Mouse (Mus musculus): ENCODE results near the gene Ajm1. TPM values are rescaled to one million over a fixed set of nuclear protein-coding genes. Genes with fewer than 3 reads are reported as not detected.
"Not testable (repeated sequence)": the region's sequence is repeated elsewhere in the genome, so short reads cannot be mapped to it uniquely, and the experiment has no call there.

Ajm1 gene
- polyA plus RNA-seq, 1 experiment from 2014 or later: 18.9 TPM

- no peaks in the 10 kb centered on the region for H3K27me3 ChIP-seq (replicated peaks)
- peak within 1 kb of the TSS; percentile 97 for H3K9ac ChIP-seq (replicated peaks)
- H3K4me2 ChIP-seq: peak within 1 kb of the TSS; percentile 84
- ATAC-seq (ENCODE audit: low FRiP score): peak; percentile 99
- no peaks in the 10 kb centered on the region for H3K9me3 ChIP-seq (replicated peaks)
- peak within 1 kb of the TSS; percentile 87 for H3K4me3 ChIP-seq (replicated peaks)
- H3K27ac ChIP-seq (replicated peaks): peak within 1 kb of the TSS; percentile 87
- peaks cover 30% of the 10 kb centered on the region for H3K4me1 ChIP-seq
- under 1% methylated on average over 61 of the region's 61 CpGs for WGBS
- peaks cover 29% of the 10 kb centered on the region for H3K36me3 ChIP-seq
Measured at GRCm38 (mm10) chr2:25557221-25557963, 24.2 kb downstream of the Ajm1 start, which contains the start of gene Edf1. TSS of gene Edf1 (plus strand) at chr2:25557847.

- peaks cover 30% of the 10 kb centered on the region for H3K4me1 ChIP-seq
- peaks cover 18% of the 10 kb centered on the region for H3K36me3 ChIP-seq
- H3K4me2 ChIP-seq: 0 out of 2 replicates have a peak overlapping the region, but pooled peaks have one; percentile 84
- WGBS: 39% methylated on average over 1 of the region's 1 CpGs
- no peak overlapping the region for H3K4me3 ChIP-seq (replicated peaks)
- H3K9me3 ChIP-seq (replicated peaks): no peaks in the 10 kb centered on the region
- no peak for ATAC-seq (ENCODE audit: low FRiP score)
- no peak overlapping the region for H3K9ac ChIP-seq (replicated peaks)
- H3K27ac ChIP-seq (replicated peaks): no peak overlapping the region
- H3K27me3 ChIP-seq (replicated peaks): no peaks in the 10 kb centered on the region
Measured at GRCm38 (mm10) chr2:25556296-25556695, 25.3 kb downstream of the Ajm1 start.

DNA sequence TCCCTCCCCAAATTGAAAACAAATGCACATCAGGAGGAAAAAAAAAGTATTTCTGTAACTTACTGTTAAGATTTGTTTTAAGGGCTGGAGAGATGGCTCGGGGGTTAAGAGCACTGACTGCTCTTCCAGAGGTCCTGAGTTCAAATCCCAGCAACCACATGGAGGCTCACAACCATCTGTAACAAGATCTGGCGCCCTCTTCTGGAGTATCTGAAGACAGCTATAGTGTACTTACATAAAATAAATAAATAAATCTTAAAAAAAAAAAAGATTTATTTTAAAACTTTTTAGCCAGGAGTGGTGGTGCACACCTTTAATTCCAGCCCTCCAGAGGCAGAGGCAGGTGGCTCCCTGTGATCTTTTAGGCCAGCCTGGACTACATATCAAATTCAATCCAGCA is 26.1 kb downstream of the Ajm1 start:
- WGBS: 57% methylated on average over 2 of the region's 2 CpGs
- not testable (repeated sequence) for H3K4me3 ChIP-seq (replicated peaks); H3K27me3 ChIP-seq (replicated peaks); H3K27ac ChIP-seq (replicated peaks); H3K4me2 ChIP-seq; H3K9me3 ChIP-seq (replicated peaks); H3K36me3 ChIP-seq; H3K9ac ChIP-seq (replicated peaks); ATAC-seq (ENCODE audit: low FRiP score)
- H3K4me1 ChIP-seq: peaks cover 30% of the 10 kb centered on the region

GRCm38 (mm10) chr2:25553171-25553786 is 28.3 kb downstream of the Ajm1 start:
- not testable (repeated sequence) for ATAC-seq (ENCODE audit: low FRiP score); H3K9me3 ChIP-seq (replicated peaks); H3K27ac ChIP-seq (replicated peaks); H3K36me3 ChIP-seq; H3K27me3 ChIP-seq (replicated peaks); H3K4me3 ChIP-seq (replicated peaks); H3K4me2 ChIP-seq; H3K9ac ChIP-seq (replicated peaks)
- peaks cover 13% of the 10 kb centered on the region for H3K4me1 ChIP-seq
- 90% methylated on average over 4 of the region's 4 CpGs for WGBS

- Histone ChIP-seq H3K9me3 (replicated peaks) (no peaks in the 10 kb centered on the region), H3K36me3 (no peaks in the 10 kb centered on the region), H3K27me3 (replicated peaks) (no peaks in the 10 kb centered on the region), H3K4me3 (replicated peaks) (no peak overlapping the region), H3K4me2 (no peak overlapping the region), H3K4me1 (peaks cover 8% of the 10 kb centered on the region), H3K9ac (replicated peaks) (no peak overlapping the region), H3K27ac (replicated peaks) (no peak overlapping the region)
- ATAC-seq (ENCODE audit: low FRiP score): no peak
- 42% methylated on average over 5 of the region's 5 CpGs for whole genome bisulfite sequencing
Measured at GRCm38 (mm10) chr2:25551186-25551585, 30.4 kb downstream of the Ajm1 start.

GRCm38 (mm10) chr2:25549021-25549991 is 32.3 kb downstream of the Ajm1 start:
- no peak overlapping the region for H3K4me2 ChIP-seq
- H3K9ac ChIP-seq (replicated peaks): no peak overlapping the region
- H3K27ac ChIP-seq (replicated peaks): no peak overlapping the region
- ATAC-seq (ENCODE audit: low FRiP score): no peak
- 79% methylated on average over 9 of the region's 9 CpGs for WGBS
- no peaks in the 10 kb centered on the region for H3K27me3 ChIP-seq (replicated peaks)
- no peak overlapping the region for H3K4me3 ChIP-seq (replicated peaks)
- no peaks in the 10 kb centered on the region for H3K9me3 ChIP-seq (replicated peaks)
- peaks cover 16% of the 10 kb centered on the region for H3K4me1 ChIP-seq
- no peaks in the 10 kb centered on the region for H3K36me3 ChIP-seq

- 3% methylated on average over 48 of the region's 48 CpGs for WGBS
- H3K4me1 ChIP-seq: peaks cover 19% of the 10 kb centered on the region
- H3K9me3 ChIP-seq (replicated peaks): no peaks in the 10 kb centered on the region
- no peaks in the 10 kb centered on the region for H3K36me3 ChIP-seq
- H3K27me3 ChIP-seq (replicated peaks): no peaks in the 10 kb centered on the region
- H3K27ac ChIP-seq (replicated peaks): peak within 1 kb of the TSS; percentile 51
- peak within 1 kb of the TSS; percentile 64 for H3K9ac ChIP-seq (replicated peaks)
- peak within 1 kb of the TSS; percentile 65 for H3K4me3 ChIP-seq (replicated peaks)
- peak within 1 kb of the TSS; percentile 82 for H3K4me2 ChIP-seq
- peak; percentile 99 for ATAC-seq (ENCODE audit: low FRiP score)
Measured at GRCm38 (mm10) chr2:25546811-25547491, 34.6 kb downstream of the Ajm1 start, which contains the start of gene Traf2. TSS of gene Traf2 (minus strand) at chr2:25546940.

DNA sequence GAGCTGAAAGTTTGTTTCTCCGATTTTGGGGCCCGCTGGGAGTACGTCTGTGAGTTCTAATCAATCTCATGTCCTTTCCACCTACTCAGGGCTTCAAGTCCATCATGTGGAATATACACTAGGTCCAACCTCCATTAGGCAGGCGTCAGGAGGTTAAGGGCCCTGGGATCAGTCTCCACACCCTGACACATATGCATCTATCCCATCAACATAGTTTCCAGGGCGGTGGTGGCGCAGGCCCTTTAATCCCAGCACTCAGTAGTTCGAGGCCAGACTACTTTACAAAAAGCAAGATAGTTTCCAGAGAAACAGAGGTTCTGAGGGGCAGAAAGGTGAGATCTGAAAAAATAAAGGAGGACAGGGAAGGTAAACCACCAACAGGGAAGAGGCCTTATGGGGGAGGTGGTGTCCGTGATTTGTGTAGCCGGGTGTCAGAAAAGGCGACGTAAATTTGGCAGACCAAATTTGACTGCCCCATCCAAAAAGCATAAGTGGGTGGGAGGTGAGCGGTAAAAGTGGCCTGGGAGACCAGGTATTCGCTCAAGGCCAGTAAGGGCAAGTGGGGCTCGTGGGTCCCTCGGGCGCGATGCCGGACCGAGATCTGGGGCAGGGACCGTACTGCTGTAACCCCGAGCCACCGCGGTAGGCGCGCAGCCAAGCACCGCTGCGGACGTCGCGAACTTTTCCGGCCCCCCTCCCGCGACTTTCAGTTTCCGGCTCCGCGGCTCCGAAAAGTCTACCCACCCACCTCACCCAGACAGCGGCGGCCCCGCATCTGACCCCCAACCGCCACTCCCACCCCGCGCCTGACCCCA is 35.4 kb downstream of the Ajm1 start:
- Histone ChIP-seq H3K36me3 (no peaks in the 10 kb centered on the region), H3K4me3 (replicated peaks) (peak overlapping the region; percentile 65), H3K4me2 (peak overlapping the region; percentile 82), H3K27me3 (replicated peaks) (no peaks in the 10 kb centered on the region), H3K9me3 (replicated peaks) (no peaks in the 10 kb centered on the region), H3K4me1 (peaks cover 19% of the 10 kb centered on the region), H3K9ac (replicated peaks) (peak overlapping the region; percentile 64), H3K27ac (replicated peaks) (peak overlapping the region; percentile 51)
- 9% methylated on average over 43 of the region's 43 CpGs for WGBS
- ATAC-seq (ENCODE audit: low FRiP score): peak; percentile 51

DNA sequence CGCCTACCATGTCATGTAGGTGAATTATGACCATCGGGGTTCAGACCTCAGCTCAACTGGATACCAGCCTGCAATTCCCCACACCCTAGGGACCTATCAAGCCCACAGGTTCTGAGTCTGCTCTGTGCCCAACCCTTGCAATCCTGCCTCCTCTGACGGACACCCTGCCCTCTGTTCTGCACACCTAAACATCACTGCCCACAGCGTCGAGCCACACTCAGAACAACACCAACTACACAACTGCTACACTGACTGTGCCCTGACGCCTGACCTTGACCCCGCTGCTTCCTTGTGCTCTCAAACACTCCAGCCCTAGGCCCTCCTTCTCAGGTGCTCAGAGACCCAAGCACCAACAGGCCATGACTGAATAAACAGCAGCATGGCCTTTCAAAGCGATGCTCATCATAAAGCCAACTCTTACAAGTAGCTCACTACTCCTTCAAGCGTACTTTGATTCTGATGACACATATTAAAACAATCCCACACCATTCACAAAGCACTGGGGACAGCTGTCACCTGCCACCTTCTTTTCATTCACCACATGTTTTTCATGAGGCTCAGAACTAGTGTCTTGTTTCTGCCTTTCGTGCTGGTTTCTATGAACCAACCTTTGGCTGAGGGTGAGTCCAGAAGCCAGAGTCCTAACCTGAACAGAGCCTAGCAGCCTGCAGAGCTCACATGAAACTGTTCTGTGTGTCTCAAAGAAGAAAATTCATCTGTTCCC is 39.8 kb downstream of the Ajm1 start:
- peaks cover 15% of the 10 kb centered on the region for H3K4me1 ChIP-seq
- no peak overlapping the region for H3K27ac ChIP-seq (replicated peaks)
- no peak overlapping the region for H3K4me3 ChIP-seq (replicated peaks)
- no peaks in the 10 kb centered on the region for H3K9me3 ChIP-seq (replicated peaks)
- peaks cover 2% of the 10 kb centered on the region; the same call in 1 of the 2 replicates for H3K36me3 ChIP-seq
- no peak for ATAC-seq (ENCODE audit: low FRiP score)
- no peaks in the 10 kb centered on the region for H3K27me3 ChIP-seq (replicated peaks)
- no peak overlapping the region for H3K4me2 ChIP-seq
- 75% methylated on average over 10 of the region's 10 CpGs for WGBS
- H3K9ac ChIP-seq (replicated peaks): no peak overlapping the region

GRCm38 (mm10) chr2:25540541-25540948 is 41.0 kb downstream of the Ajm1 start:
- no peaks in the 10 kb centered on the region for H3K9me3 ChIP-seq (replicated peaks)
- peaks cover 12% of the 10 kb centered on the region for H3K36me3 ChIP-seq
- 94% methylated on average over 4 of the region's 4 CpGs for WGBS
- no peaks in the 10 kb centered on the region for H3K27me3 ChIP-seq (replicated peaks)
- H3K4me2 ChIP-seq: no peak overlapping the region
- no peak for ATAC-seq (ENCODE audit: low FRiP score)
- no peak overlapping the region for H3K27ac ChIP-seq (replicated peaks)
- 0 out of 2 replicates have a peak, but pooled peaks cover 6% of the 10 kb centered on the region for H3K4me1 ChIP-seq
- H3K4me3 ChIP-seq (replicated peaks): no peak overlapping the region
- H3K9ac ChIP-seq (replicated peaks): no peak overlapping the region

All from neural tube, embryonic 15.5 days (tissue).